Mouse (Mus musculus): Measurements from ENCODE around the gene Cfd. TPM values are rescaled to one million over a fixed set of nuclear protein-coding genes. Genes with fewer than 3 reads are reported as not detected.

Gene Cfd
- total and polyA plus RNA-seq, 3 experiments, result 0.26 TPM; not detected in 2

DNA sequence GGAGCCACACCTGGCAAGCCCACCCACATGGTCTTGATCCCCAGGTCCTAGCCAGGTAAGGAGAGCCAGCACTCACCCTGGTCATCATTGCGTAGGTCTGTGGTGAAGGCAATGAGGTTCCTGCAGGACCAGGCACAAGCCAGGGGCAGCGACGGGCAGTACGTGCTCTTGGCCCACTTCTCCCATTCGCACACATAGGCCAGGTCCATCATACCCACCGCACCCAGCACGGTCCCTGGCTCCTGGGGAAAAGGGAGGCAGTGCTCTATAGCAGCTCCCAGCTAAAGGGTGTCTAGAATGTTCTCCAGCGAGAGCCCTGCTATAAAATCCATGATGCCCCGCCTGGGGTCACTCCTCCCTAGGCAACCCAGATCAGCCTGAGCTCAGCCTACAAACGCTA lies 16.8 kb downstream of the Cfd start:
- Histone ChIP-seq H3K9me3 (replicated peaks; ENCODE audit: low read length) (peaks cover 5% of the 10 kb centered on the region), H3K79me2 (replicated peaks; ENCODE audit: control insufficient read depth, extremely low read depth, insufficient read depth, poor library complexity, severe bottlenecking) (no peaks in the 10 kb centered on the region), H3K27ac (ENCODE audit: insufficient read depth, low read depth) (no peak overlapping the region), H3K36me3 (replicated peaks in 1 of 2; ENCODE audit: control insufficient read depth in 1 of 2, insufficient read depth in 1 of 2, low read length in 1 of 2) (peaks cover 29 to 71% of the 10 kb centered on the region in 2 experiments), H3K9ac (ENCODE audit: insufficient read depth, low read depth) (no peak overlapping the region), H3K4me2 (ENCODE audit: insufficient read depth, low read depth, poor library complexity, severe bottlenecking) (no peak overlapping the region), H3K27me3 (replicated peaks) (no peaks in the 10 kb centered on the region), H3K4me1 (ENCODE audit: control insufficient read depth in 1 of 2, insufficient read depth in 2 of 2) (peaks cover 11 to 15% of the 10 kb centered on the region in 2 experiments), H3K4me3 (replicated peaks in 1 of 3; ENCODE audit: low read depth in 2 of 3, low read length in 2 of 3, poor library complexity in 1 of 3) (no peak overlapping the region)
- in situ Hi-C loops (cut with MboI; ENCODE audit: low pct_ligation_motif_present, low pct_unique_long_range_greater_than_20kb, low sequenced_read_pairs) (no loop called here), dilution Hi-C loops (cut with MboI; ENCODE audit: extremely low pct_ligation_motif_present, extremely low pct_unique_long_range_greater_than_20kb, low sequenced_read_pairs) (no loop called here)
- no peak for DNase-seq (ENCODE audit: extremely low read depth)
- TF ChIP-seq MAZ (IDR thresholded peaks at IDR 0.05; ENCODE audit: low read depth, low read length), result no peak
- no peak for TF ChIP-seq TCF12 (IDR thresholded peaks at IDR 0.05; ENCODE audit: low read depth, low read length)
- TF ChIP-seq TBP (conservative IDR thresholded peaks at IDR 0.05; ENCODE audit: low read depth, low read length), result no peak
- TF ChIP-seq GABPA (IDR thresholded peaks at IDR 0.05; ENCODE audit: insufficient replicate concordance, low read depth, low read length), result no peak
- no peak for TF ChIP-seq PAX5 (IDR thresholded peaks at IDR 0.05; ENCODE audit: low read length)
- TF ChIP-seq ZC3H11A (IDR thresholded peaks at IDR 0.05; ENCODE audit: low read depth, low read length), result no peak
- TF ChIP-seq MEF2A (IDR thresholded peaks at IDR 0.05; ENCODE audit: borderline replicate concordance, low read depth, low read length), result no peak
- TF ChIP-seq CHD1 (IDR thresholded peaks at IDR 0.05; ENCODE audit: low read depth, low read length), result no peak
- TF ChIP-seq MAFK (IDR thresholded peaks at IDR 0.05; ENCODE audit: insufficient replicate concordance, low read length), result no peak
- TF ChIP-seq MYC (IDR thresholded peaks at IDR 0.05; ENCODE audit: low read depth, low read length), result no peak
- TF ChIP-seq USF1 (IDR thresholded peaks at IDR 0.05; ENCODE audit: low read depth, low read length), result no peak
- TF ChIP-seq EP300 (IDR thresholded peaks at IDR 0.05; ENCODE audit: low read length), result no peak

DNA sequence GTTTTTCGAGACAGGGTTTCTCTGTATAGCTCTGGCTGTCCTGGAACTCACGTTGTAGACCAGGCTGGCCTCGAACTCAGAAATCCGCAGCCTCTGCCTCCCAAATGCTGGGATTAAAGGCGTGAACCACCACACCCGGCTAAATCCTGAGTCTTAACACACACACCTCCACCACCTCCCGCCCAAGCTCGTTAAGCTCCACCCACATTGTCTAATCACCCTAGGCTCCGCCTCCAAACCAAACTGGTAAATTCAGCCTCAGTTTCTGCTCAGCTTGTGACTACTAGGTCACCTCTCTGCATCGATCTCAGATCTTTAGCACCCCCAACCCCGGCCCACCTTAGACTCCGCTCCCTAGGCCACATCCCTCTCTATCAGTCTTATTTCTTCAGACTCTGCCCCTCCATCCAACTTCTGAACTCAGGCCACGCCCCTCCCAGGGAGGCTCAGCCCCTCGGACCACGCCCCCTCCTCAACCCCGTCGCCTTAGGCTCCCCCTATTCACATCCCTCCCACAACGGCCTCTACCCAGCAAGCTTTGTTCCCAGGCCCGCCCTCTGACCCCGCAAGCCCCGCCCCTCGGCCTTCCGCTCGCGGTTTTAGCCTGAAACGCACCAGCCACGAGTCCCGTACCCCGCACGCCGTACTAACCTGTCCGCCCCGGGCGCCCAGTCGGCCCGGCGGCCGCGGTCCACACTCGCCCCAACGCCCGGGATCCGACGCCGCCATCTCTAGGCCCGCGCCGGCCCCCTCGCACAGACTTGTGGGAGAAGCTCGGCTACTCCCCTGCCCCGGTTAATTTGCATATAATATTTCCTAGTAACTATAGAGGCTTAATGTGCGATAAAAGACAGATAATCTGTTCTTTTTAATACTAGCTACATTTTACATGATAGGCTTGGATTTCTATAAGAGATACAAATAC lies 17.8 kb downstream of the Cfd start, which contains the start of gene Med16:
Gene Med16 (minus strand): TSS at position 757 of the 925 bp plus-strand sequence.
- Histone ChIP-seq H3K9me3 (replicated peaks; ENCODE audit: low read length) (peaks cover 5% of the 10 kb centered on the region), H3K4me1 (ENCODE audit: control insufficient read depth in 1 of 2, insufficient read depth in 2 of 2) (peaks cover 7 to 15% of the 10 kb centered on the region in 2 experiments), H3K4me2 (ENCODE audit: insufficient read depth, low read depth, poor library complexity, severe bottlenecking) (peak within 1 kb of the TSS; percentile 17; the same call in 1 of the 2 replicates), H3K4me3 (replicated peaks in 1 of 3; ENCODE audit: low read depth in 2 of 3, low read length in 2 of 3, poor library complexity in 1 of 3) (peak within 1 kb of the TSS; percentile 68 to 86 (median 78)), H3K36me3 (replicated peaks in 1 of 2; ENCODE audit: control insufficient read depth in 1 of 2, insufficient read depth in 1 of 2, low read length in 1 of 2) (peaks cover 23 to 70% of the 10 kb centered on the region in 2 experiments), H3K9ac (ENCODE audit: insufficient read depth, low read depth) (peak within 1 kb of the TSS; percentile 97), H3K79me2 (replicated peaks; ENCODE audit: control insufficient read depth, extremely low read depth, insufficient read depth, poor library complexity, severe bottlenecking) (no peaks in the 10 kb centered on the region), H3K27me3 (replicated peaks) (no peaks in the 10 kb centered on the region), H3K27ac (ENCODE audit: insufficient read depth, low read depth) (peak within 1 kb of the TSS; percentile 85)
- TF ChIP-seq PAX5 (IDR thresholded peaks at IDR 0.05; ENCODE audit: low read length) (no peak), IRF4 (IDR thresholded peaks at IDR 0.05; ENCODE audit: low read depth, low read length) (no peak), TCF12 (IDR thresholded peaks at IDR 0.05; ENCODE audit: low read depth, low read length) (0 out of 2 replicates have a peak, but pooled peaks have one; percentile 33), MAZ (IDR thresholded peaks at IDR 0.05; ENCODE audit: low read depth, low read length) (peak; percentile 80; the same call in 1 of the 2 replicates), TBP (conservative IDR thresholded peaks at IDR 0.05; ENCODE audit: low read depth, low read length) (peak; percentile 62; the same call in 1 of the 2 replicates), CHD2 (IDR thresholded peaks at IDR 0.05; ENCODE audit: low read length) (peak; percentile 72), NELFE (IDR thresholded peaks at IDR 0.05; ENCODE audit: low read depth, low read length) (peak; percentile 68), CTCF (conservative IDR thresholded peaks at IDR 0.05 in 1 of 2, IDR thresholded peaks at IDR 0.05 in 1 of 2; ENCODE audit: low read depth in 2 of 2, low read length in 2 of 2) (no peak), ZNF384 (IDR thresholded peaks at IDR 0.05; ENCODE audit: low read depth, low read length) (0 out of 2 replicates have a peak, but pooled peaks have one; percentile 18), POLR2A (IDR thresholded peaks at IDR 0.05; ENCODE audit: low read depth, low read length) (peak; percentile 74), KAT2A (IDR thresholded peaks at IDR 0.05; ENCODE audit: insufficient replicate concordance, low read length) (peak; percentile 71; the same call in 1 of the 2 replicates), HCFC1 (IDR thresholded peaks at IDR 0.05; ENCODE audit: low read depth, low read length) (peak; percentile 80)
- dilution Hi-C loops (cut with MboI; ENCODE audit: extremely low pct_ligation_motif_present, extremely low pct_unique_long_range_greater_than_20kb, low sequenced_read_pairs) (no loop called here), in situ Hi-C loops (cut with MboI; ENCODE audit: low pct_ligation_motif_present, low pct_unique_long_range_greater_than_20kb, low sequenced_read_pairs) (no loop called here)
- peak; percentile 95 for DNase-seq (ENCODE audit: extremely low read depth)
